Mouse (Mus musculus) skeletal muscle tissue, adult 2 months (tissue): ENCODE measurements at regions not wholly inside any gene's neighbourhood (a gene's known extent, or its start where the extent isn't known, plus 50 kb on each side); places are given as distances from the start of the nearest gene placed in this dataset.

Source experiments
- DNase-seq: peaks from one replicate; pipeline ENCODE4 v3.0.0-alpha.2; 2012; ENCODE audit warnings: low read depth, low spot score

DNA sequence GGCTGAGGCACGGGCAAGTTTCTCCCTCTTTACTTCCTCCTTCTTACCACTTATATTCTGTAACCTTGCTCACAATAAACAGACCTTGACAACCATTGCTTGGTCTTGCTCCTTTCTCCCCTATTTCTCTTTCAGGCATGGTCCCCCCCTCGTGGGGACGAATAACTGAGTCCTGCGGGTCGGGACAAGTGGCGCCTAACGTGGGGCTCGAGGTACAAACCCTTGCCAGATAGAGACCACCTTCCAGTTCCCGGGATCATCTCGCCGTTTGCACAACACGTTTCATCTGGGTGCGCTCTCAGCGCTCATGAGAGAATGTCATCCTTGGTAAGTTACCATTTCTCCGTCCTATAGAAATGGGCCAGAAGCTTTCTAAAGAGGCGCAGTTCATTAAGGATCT, 79.6 kb upstream of the Foxn3 start:
- no peak for DNase-seq

GRCm38 (mm10) chr12:99642131-99642895, 78.9 kb upstream of the Foxn3 start:
- DNase-seq: no peak

- no peak for DNase-seq
These were observed 77.9 kb upstream of the Foxn3 start for GRCm38 (mm10) chr12:99641278-99641677.

- DNase-seq: peak; percentile 33
These were observed 77.1 kb upstream of the Foxn3 start for GRCm38 (mm10) chr12:99640214-99641151.

DNA sequence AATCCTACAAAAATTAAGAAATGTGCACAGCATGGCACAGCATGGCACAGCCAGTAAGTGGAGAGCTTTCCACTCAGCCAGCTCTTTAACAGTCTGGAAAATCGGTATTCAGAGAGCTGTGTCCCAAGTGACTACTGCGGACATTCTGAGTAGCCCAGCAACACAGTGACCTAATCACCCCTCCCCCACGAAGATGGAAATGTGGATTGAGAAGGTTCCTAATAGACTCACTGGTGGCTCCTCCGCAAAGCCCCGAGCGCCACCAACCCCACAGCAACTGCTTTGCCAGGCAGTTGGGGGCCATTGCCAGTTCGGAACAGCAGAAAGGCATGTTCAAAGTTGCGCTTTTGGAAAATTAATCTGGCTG, 76.4 kb upstream of the Foxn3 start:
- no peak for DNase-seq

DNA sequence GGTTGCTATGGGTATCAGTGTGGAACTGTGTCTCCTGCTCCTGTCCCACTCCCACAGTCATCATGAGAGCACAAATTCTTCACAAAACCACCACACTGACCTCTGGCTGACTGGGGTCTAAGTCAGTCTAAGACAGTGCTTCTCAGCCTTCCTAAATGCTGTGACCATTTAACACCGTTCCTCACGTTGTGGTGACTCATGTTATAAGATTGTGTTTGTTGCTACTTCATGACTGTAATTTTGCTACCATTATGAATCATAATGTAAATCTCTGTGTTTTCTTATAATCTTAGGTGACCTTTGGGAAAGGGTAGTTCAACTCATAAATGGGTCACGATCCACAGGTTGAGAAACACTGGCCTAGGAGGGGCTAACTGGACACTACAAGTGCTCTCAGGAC, 75.7 kb upstream of the Foxn3 start:
- DNase-seq: no peak

- DNase-seq: no peak
These were observed 74.6 kb upstream of the Foxn3 start for GRCm38 (mm10) chr12:99637986-99638385.

DNA sequence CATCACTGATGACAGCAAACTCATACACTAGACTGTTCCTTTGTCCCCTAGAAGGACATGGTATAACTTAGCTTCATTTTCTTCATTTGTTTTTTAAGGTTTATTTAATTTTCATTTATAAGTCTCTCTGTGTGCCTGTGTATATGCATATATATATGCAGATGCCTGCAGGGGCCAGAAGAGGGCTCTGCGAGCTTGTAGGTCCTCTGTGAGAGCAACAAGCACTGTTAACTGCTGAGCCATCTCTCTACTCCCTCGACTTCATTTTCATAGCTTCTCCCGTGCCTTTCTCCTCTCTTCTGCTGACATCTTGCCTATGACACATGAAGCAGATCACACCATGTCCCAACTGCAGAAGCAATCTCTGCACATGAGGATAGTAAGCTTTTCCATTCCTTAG, 72.9 kb upstream of the Foxn3 start:
- DNase-seq: no peak

DNA sequence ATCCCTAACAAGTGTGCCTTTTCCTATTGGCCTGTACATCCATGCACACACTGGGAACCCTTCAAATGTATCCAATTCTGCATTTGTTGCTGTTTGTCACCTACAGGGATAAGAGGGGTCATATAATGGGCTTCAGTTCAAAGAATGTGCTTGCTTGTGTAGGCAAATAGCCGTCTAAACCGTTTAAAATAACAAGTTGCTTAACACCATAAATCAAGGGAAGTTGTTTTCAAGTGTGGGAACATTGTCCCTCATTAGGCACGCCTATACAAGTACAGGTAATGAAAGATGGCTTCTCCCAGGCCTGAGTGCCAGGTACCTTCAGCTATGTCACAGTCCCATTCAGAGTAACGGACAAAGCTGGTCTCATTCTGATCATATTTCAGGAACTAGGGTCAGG, 72.0 kb upstream of the Foxn3 start:
- DNase-seq: no peak

GRCm38 (mm10) chr12:99634726-99635125, 71.3 kb upstream of the Foxn3 start:
- DNase-seq: no peak

- no peak for DNase-seq
These were observed 70.3 kb upstream of the Foxn3 start for GRCm38 (mm10) chr12:99633678-99634077.

- DNase-seq: no peak
These were observed 69.6 kb upstream of the Foxn3 start for GRCm38 (mm10) chr12:99632988-99633387.

GRCm38 (mm10) chr12:99629606-99630005, 66.2 kb upstream of the Foxn3 start:
- DNase-seq: no peak

DNA sequence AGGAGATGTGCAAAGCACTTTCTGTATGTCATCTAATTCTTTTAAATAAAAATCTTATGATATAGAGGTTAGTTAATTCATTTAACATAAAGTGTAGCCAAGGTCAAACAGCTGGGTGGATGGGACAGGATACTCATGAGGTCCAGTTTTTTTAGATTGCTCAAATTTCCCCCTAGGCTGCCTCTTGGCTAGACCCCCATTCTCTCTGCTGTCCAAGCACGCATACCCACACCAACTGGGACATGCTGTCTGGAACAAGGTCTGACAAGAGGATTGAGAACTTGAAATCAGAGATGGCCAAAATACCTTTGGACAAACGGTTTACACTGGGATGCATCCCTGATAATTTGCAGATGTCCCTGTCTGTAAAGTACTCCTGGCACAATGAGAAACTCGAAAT, 65.0 kb upstream of the Foxn3 start:
- DNase-seq: peak; percentile 51

- peak; percentile 90 for DNase-seq
These were observed 64.5 kb upstream of the Foxn3 start for GRCm38 (mm10) chr12:99627898-99628231.

DNA sequence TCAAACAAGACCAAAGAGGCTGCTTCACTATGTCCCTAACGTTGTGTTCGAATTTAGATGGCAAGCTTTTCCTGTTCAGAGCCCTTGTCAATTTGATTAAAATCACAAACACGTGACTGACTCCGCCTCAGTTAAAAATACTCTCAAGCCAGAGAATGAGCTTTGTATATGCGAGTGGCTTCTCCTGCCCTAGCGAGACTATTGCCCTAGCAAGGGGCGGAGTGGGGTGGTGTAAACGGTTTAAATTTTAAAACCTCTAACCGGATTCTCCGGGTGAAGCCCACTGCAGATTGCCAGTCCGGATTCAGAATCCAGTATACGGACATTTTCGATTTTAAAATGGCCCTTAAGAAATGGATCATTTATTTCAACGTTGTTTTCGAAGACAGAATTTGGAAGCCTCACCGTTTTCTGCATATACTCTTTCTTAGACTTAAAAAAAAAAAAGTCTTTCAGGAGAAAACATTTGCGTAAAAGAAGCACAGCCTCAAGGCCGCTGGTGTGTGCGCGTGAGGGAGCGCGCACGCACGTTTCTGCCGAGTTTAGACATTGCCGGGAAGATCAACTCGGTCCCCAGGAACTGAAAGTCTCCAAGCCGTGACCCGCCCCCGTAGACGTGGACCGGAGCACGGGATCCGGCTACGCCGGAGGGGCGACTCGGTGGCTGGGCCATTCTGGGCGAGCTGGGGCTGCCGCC, 64.0 kb upstream of the Foxn3 start:
- DNase-seq: no peak

DNA sequence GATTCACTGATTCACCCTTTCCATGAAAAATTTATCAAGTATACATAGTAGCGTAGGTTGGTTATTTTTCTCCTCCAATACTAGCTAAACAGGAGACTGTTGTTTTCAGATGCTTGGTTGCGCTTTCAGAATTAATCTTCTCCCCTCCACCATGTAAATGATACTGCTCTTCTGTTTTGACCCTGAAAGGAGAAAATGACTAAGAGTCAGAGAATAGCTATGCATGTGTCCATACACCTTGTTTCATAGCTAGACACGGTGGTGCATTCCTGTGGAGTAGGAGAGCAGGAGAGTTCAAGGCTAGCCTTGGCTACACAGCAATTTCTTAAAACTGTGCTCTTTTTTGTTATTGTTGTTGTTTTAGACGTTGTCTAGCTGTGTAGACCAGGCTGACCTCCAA, 62.8 kb upstream of the Foxn3 start:
- no peak for DNase-seq

DNA sequence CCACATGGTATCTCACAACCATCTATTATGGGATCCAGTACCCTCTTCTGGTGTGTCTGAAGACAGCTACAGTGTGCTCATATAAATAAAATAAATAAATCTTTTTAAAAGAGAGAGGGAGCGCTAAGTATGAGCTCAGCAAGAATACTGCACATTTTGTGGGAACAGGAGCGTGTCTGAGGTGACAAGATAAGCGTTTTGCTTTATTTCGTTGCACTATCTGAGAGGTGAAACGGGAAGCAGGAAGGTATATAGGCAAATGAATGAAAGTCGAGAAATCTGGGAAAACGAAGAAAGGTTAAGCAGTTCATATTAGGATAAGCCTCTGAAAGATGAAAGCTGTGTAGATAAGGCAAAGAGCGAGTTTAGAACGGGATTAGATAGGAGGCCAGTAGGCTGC, 61.7 kb upstream of the Foxn3 start:
- no peak for DNase-seq

- no peak for DNase-seq
These were observed 58.9 kb upstream of the Foxn3 start for GRCm38 (mm10) chr12:99622238-99622637.

DNA sequence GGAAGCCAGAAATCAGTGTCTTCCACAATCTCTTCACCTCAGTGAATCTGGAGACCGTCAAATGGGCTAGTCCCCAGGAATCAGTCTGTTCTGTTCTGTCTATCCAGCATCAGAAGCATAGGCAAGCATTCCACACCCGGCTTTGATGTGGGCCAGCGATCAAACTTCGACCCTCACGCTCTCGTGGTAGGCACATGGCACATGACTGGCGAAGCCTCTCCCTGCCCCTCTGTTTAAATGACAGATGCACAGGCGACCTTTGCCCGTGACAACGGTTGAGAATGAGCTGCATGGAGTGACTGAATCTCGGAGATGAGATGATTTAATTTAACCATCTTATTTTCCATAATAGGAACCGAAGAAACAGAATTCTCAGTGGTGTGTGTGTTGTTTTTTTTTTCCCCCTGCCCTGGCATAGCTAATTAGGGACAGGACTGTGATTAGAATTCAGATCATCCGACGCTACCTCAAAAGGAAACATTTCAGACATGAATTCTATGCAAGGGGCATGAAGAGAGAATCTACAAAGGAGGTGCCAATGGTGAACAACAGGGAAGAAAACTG, 53.9 kb upstream of the Foxn3 start:
- no peak for DNase-seq

DNA sequence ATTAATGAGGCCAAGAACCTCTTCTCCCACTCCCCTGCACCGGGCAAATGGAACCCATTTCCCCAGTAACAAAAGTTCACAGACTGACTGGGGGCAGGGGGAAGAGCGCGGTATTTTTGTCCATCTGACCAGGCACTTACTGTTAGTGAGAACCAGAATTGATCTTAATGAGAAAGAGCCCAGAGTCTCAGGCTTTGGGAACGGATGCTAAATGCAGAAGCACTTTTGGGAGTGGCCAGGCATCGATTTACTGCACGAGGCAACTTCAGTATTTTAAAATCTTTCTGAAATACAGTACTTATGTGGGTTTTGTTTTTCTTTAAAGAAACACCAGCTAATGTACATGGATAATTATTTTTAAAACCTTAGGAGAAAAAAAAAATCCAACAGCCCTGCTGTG, 51.0 kb upstream of the Foxn3 start:
- no peak for DNase-seq
